ENCODE assay signal across 26 mouse cellular contexts in the genomic region with DNA sequence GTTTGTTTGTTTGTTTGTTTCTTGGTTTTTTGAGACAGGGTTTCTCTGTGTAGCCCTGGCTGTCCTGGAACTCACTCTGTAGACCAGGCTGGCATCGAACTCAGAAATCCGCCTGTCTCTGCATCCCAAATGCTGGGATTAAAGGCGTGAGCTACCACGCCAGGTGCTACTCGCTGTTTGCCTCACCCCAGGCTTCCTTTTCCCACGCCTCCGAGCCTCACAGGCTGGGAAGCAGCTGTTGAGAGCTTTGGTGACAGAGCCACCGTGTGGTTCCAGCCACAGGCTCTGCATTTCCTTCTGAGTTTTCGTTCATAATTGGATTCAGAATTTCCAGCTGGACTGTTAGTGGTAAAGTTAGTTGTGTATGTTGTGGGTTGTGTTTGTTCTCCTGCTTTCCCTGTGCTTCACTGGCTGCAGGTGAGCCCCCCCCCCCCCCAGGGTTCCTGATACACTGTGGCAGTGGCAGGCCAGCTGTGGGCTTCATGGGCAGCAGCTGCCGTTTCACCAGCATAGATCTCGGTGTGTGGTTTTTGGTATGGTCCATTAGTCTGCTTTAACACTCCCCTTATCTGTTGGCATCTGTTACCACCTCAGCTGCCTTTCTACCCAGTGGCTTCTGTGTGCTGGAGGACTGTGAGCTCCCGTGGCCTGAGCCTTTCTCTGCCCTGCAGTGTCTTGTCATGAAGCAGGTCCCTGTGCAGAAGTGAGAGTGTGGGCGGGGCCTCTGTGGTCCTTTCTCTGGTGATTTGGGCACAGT. TPM values are rescaled to one million over a fixed set of nuclear protein-coding genes. Genes with fewer than 3 reads are reported as not detected.
A peak's percentile ranks its signal among the peaks of the same experiment; 100 is the strongest.
DNase-seq lines count a peak whose midpoint lies in the region; ATAC-seq and TF ChIP-seq lines count a peak whose summit lies in the region.
"Had no signal": no experiment of that assay in that cellular context is flagged by ENCODE, and none has a peak within 500 bp of the region (broad histone marks: within the 10 kb centered on the region; RNA-seq: fewer than 3 reads in every experiment).

No protein-coding gene starts in this region.

- no peaks in the 10 kb centered on the region for H3K27me3 ChIP-seq in embryonic facial prominence, embryonic 14.5 days (replicated peaks; ENCODE audit: control insufficient read depth, insufficient read depth, low read length)
- no peaks in the 10 kb centered on the region for H3K27me3 ChIP-seq in embryonic facial prominence, embryonic 10.5 days (replicated peaks; ENCODE audit: low read depth, poor library complexity, severe bottlenecking)
- no peaks in the 10 kb centered on the region for H3K27me3 ChIP-seq in G1E (ENCODE audit: insufficient read depth, low read length)
- no peaks in the 10 kb centered on the region for H3K27me3 ChIP-seq in midbrain, embryonic 13.5 days
- H3K27me3 ChIP-seq: embryonic facial prominence, embryonic 15.5 days; forebrain, embryonic 15.5 days; heart, embryonic 13.5 days had no signal

- WGBS in embryonic facial prominence, embryonic 14.5 days: 81% methylated on average over 13 of the region's 13 CpGs
- WGBS in embryonic facial prominence, embryonic 10.5 days: 89% methylated on average over 13 of the region's 13 CpGs
- 88% methylated on average over 13 of the region's 13 CpGs for WGBS in midbrain, embryonic 13.5 days

- H3K4me1 ChIP-seq in embryonic facial prominence, embryonic 14.5 days (ENCODE audit: control insufficient read depth, insufficient read depth, low read length): peaks cover 2% of the 10 kb centered on the region
- H3K4me1 ChIP-seq in embryonic facial prominence, embryonic 10.5 days: peaks cover 5% of the 10 kb centered on the region
- peaks cover 70% of the 10 kb centered on the region for H3K4me1 ChIP-seq in G1E (ENCODE audit: insufficient read depth, low read depth, low read length)
- peaks cover 5% of the 10 kb centered on the region for H3K4me1 ChIP-seq in midbrain, embryonic 13.5 days (replicated peaks)

- H3K9me3 ChIP-seq in embryonic facial prominence, embryonic 14.5 days (ENCODE audit: control insufficient read depth, low read length): no peaks in the 10 kb centered on the region
- no peaks in the 10 kb centered on the region for H3K9me3 ChIP-seq in embryonic facial prominence, embryonic 10.5 days
- no peaks in the 10 kb centered on the region for H3K9me3 ChIP-seq in G1E (replicated peaks)
- H3K9me3 ChIP-seq in midbrain, embryonic 13.5 days: no peaks in the 10 kb centered on the region
- H3K9me3 ChIP-seq: embryonic facial prominence, embryonic 15.5 days; forebrain, embryonic 15.5 days; heart, embryonic 10.5 days; heart, embryonic 13.5 days had no signal

- no peak overlapping the region for H3K9ac ChIP-seq in embryonic facial prominence, embryonic 14.5 days (ENCODE audit: low read depth, low read length)
- H3K9ac ChIP-seq in midbrain, embryonic 13.5 days (replicated peaks): no peak overlapping the region
- H3K9ac ChIP-seq: embryonic facial prominence, embryonic 15.5 days; forebrain, embryonic 15.5 days; heart, embryonic 13.5 days; hindbrain, embryonic 14.5 days had no signal

- peaks cover 60% of the 10 kb centered on the region for H3K36me3 ChIP-seq in embryonic facial prominence, embryonic 14.5 days (ENCODE audit: control insufficient read depth, insufficient read depth, low read length)
- peaks cover 85% of the 10 kb centered on the region for H3K36me3 ChIP-seq in embryonic facial prominence, embryonic 10.5 days (replicated peaks)
- peaks cover 97% of the 10 kb centered on the region for H3K36me3 ChIP-seq in G1E (replicated peaks)
- peaks cover 66% of the 10 kb centered on the region for H3K36me3 ChIP-seq in midbrain, embryonic 13.5 days

- H3K4me2 ChIP-seq in embryonic facial prominence, embryonic 14.5 days (ENCODE audit: low read depth, low read length): no peak overlapping the region
- no peak overlapping the region for H3K4me2 ChIP-seq in midbrain, embryonic 13.5 days (replicated peaks)
- H3K4me2 ChIP-seq: embryonic facial prominence, embryonic 15.5 days; forebrain, embryonic 15.5 days; heart, embryonic 13.5 days; hindbrain, embryonic 14.5 days had no signal

- H3K4me3 ChIP-seq in embryonic facial prominence, embryonic 14.5 days (ENCODE audit: low read depth, low read length): no peak overlapping the region
- H3K4me3 ChIP-seq in embryonic facial prominence, embryonic 10.5 days: no peak overlapping the region
- peak overlapping the region; percentile 36; the same call in 1 of the 2 replicates for H3K4me3 ChIP-seq in G1E (ENCODE audit: low read depth, low read length)
- no peak overlapping the region for H3K4me3 ChIP-seq in midbrain, embryonic 13.5 days (replicated peaks)
- H3K4me3 ChIP-seq in gastrocnemius, adult 2 months: no peak overlapping the region
- H3K4me3 ChIP-seq: embryonic facial prominence, embryonic 15.5 days; forebrain, embryonic 15.5 days; heart, adult 2 months; heart, embryonic 10.5 days; heart, embryonic 13.5 days had no signal

- H3K27ac ChIP-seq in embryonic facial prominence, embryonic 14.5 days (replicated peaks; ENCODE audit: low read depth, low read length): no peak overlapping the region
- H3K27ac ChIP-seq in embryonic facial prominence, embryonic 10.5 days (replicated peaks): no peak overlapping the region
- H3K27ac ChIP-seq in midbrain, embryonic 13.5 days: no peak overlapping the region
- H3K27ac ChIP-seq in gastrocnemius, adult 2 months: no peak overlapping the region
- H3K27ac ChIP-seq: embryonic facial prominence, embryonic 15.5 days; forebrain, embryonic 15.5 days; heart, adult 2 months; heart, embryonic 10.5 days; heart, embryonic 13.5 days; hindbrain, embryonic 14.5 days; hindbrain, postnatal 0 days had no signal

- ATAC-seq in embryonic facial prominence, embryonic 14.5 days (ENCODE audit: low read depth): no peak
- ATAC-seq in G1E (ENCODE audit: extremely low read depth, insufficient number of reproducible peaks, low FRiP score, poor library complexity, severe bottlenecking): peak; percentile 77
- 0 out of 2 replicates have a peak, but pooled peaks have one; percentile 6 for ATAC-seq in granulocyte monocyte progenitor cell, adult 5-6 weeks (replicated peaks; ENCODE audit: poor library complexity, severe bottlenecking)
- peak; percentile 68 for ATAC-seq in megakaryocyte-erythroid progenitor cell, adult 5-6 weeks (replicated peaks; ENCODE audit: low FRiP score, low TSS enrichment, poor library complexity, severe bottlenecking)
- ATAC-seq in midbrain, embryonic 13.5 days: no peak
- ATAC-seq: forebrain, embryonic 15.5 days; hindbrain, postnatal 0 days; inflammation-experienced regulatory T-cells, adult 6 months; intestine, embryonic 16.5 days had no signal

- intact Hi-C loops in gastrocnemius, adult 2 months (cut with DNase I): no loop called here

- no peak for TF ChIP-seq CTCF in G1E (IDR thresholded peaks at IDR 0.05; ENCODE audit: low read depth, low read length)
- TF ChIP-seq CTCF in gastrocnemius, adult 2 months (IDR thresholded peaks at IDR 0.05): no peak

- peak; percentile 12 for DNase-seq in embryonic facial prominence, embryonic 14.5 days (ENCODE audit: low spot score)
- DNase-seq in embryonic facial prominence, embryonic 10.5 days (ENCODE audit: low spot score): no peak
- peak; percentile 49 for DNase-seq in G1E (ENCODE audit: low spot score)
- no peak for DNase-seq in urinary bladder, postnatal 25 days (ENCODE audit: low spot score)
- DNase-seq in gastrocnemius, adult 2 months: no peak
- DNase-seq: adrenal gland, adult 2 months; adrenal gland, postnatal 14 days; cerebellum, adult 18-20 months; cerebellum, adult 9-10 months; cerebellum, postnatal 14 days; gastrocnemius, postnatal 10 days; gastrocnemius, postnatal 36 days; heart, adult 2 months; heart, postnatal 14 days; heart, postnatal 4 days had no signal

RNA-seq across cellular contexts. Expression of a gene that starts 6.3 kb away (rescaled TPM):
- polyA plus RNA-seq in embryonic facial prominence, embryonic 14.5 days (2014; fragmentation: Nextera tagmentation; extraction: Ambion mirVana): 95.1 and 103 TPM in 2 replicates
- 106 and 114 TPM in 2 replicates for polyA plus RNA-seq in embryonic facial prominence, embryonic 10.5 days (2016; fragmentation: Nextera tagmentation; extraction: Ambion mirVana)
- total RNA-seq in G1E (2014; fragmentation: Nextera tagmentation) (63.0 and 78.6 TPM in 2 replicates), G1E (2017) (56.3 and 65.8 TPM in 2 replicates)
- 38.2 and 46.5 TPM in 2 replicates for polyA plus RNA-seq in G1E (2012)
- total RNA-seq in granulocyte monocyte progenitor cell, adult 5-6 weeks (2014; fragmentation: Nextera tagmentation): 69.3 and 72.1 TPM in 2 replicates
- total RNA-seq in granulocyte monocyte progenitor cell, adult 5-6 weeks (2017): 58.3 and 70.2 TPM in 2 replicates
- 27.5 and 63.2 TPM in 2 replicates for total RNA-seq in megakaryocyte-erythroid progenitor cell, adult 5-6 weeks (2014; fragmentation: Nextera tagmentation)
- total RNA-seq in megakaryocyte-erythroid progenitor cell, adult 5-6 weeks (2017): 35.5 and 46.5 TPM in 2 replicates
- polyA plus RNA-seq in midbrain, embryonic 13.5 days (2015; fragmentation: Nextera tagmentation; extraction: Ambion mirVana): 151 and 158 TPM in 2 replicates
- total RNA-seq in gastrocnemius, adult 2 months (2021): 10 to 100 TPM; 28.1 to 31.2 TPM

RNA-seq across cellular contexts. Expression of a gene that starts 25.1 kb away (rescaled TPM):
- 2.0 and 2.1 TPM in 2 replicates for polyA plus RNA-seq in embryonic facial prominence, embryonic 14.5 days (2014; fragmentation: Nextera tagmentation; extraction: Ambion mirVana)
- 1.4 and 2.5 TPM in 2 replicates for polyA plus RNA-seq in embryonic facial prominence, embryonic 10.5 days (2016; fragmentation: Nextera tagmentation; extraction: Ambion mirVana)
- total RNA-seq in G1E (2014; fragmentation: Nextera tagmentation) (not detected in 2 replicates), G1E (2017) (not detected in 2 replicates)
- polyA plus RNA-seq in G1E (2012): not detected in 2 replicates
- 3.5 and 4.6 TPM in 2 replicates for total RNA-seq in granulocyte monocyte progenitor cell, adult 5-6 weeks (2014; fragmentation: Nextera tagmentation)
- total RNA-seq in granulocyte monocyte progenitor cell, adult 5-6 weeks (2017): 0.69 and 4.8 TPM in 2 replicates
- 0.35 TPM in 1 of 2 replicates, not detected in the other for total RNA-seq in megakaryocyte-erythroid progenitor cell, adult 5-6 weeks (2014; fragmentation: Nextera tagmentation)
- not detected in 2 replicates for total RNA-seq in megakaryocyte-erythroid progenitor cell, adult 5-6 weeks (2017)
- 0.28 and 0.36 TPM in 2 replicates for polyA plus RNA-seq in midbrain, embryonic 13.5 days (2015; fragmentation: Nextera tagmentation; extraction: Ambion mirVana)
- 1 to 10 TPM; 1.3 to 2.5 TPM for total RNA-seq in gastrocnemius, adult 2 months (2021)

RNA-seq across cellular contexts. Expression of a gene that starts 46.9 kb away (rescaled TPM):
- polyA plus RNA-seq in embryonic facial prominence, embryonic 14.5 days (2014; fragmentation: Nextera tagmentation; extraction: Ambion mirVana): 22.5 and 23.6 TPM in 2 replicates
- polyA plus RNA-seq in embryonic facial prominence, embryonic 10.5 days (2016; fragmentation: Nextera tagmentation; extraction: Ambion mirVana): 17.9 and 18.6 TPM in 2 replicates
- total RNA-seq in G1E (2014; fragmentation: Nextera tagmentation): 25.7 and 31.8 TPM in 2 replicates
- total RNA-seq in G1E (2017): 47.4 and 57.9 TPM in 2 replicates
- polyA plus RNA-seq in G1E (2012): 34.7 and 53.4 TPM in 2 replicates
- 51.9 and 58.5 TPM in 2 replicates for total RNA-seq in granulocyte monocyte progenitor cell, adult 5-6 weeks (2014; fragmentation: Nextera tagmentation)
- 38.4 and 39.0 TPM in 2 replicates for total RNA-seq in granulocyte monocyte progenitor cell, adult 5-6 weeks (2017)
- 41.0 and 77.9 TPM in 2 replicates for total RNA-seq in megakaryocyte-erythroid progenitor cell, adult 5-6 weeks (2014; fragmentation: Nextera tagmentation)
- total RNA-seq in megakaryocyte-erythroid progenitor cell, adult 5-6 weeks (2017): 38.7 and 41.7 TPM in 2 replicates
- polyA plus RNA-seq in midbrain, embryonic 13.5 days (2015; fragmentation: Nextera tagmentation; extraction: Ambion mirVana): 21.0 and 23.8 TPM in 2 replicates
- total RNA-seq in gastrocnemius, adult 2 months (2021): 10 to 100 TPM; 13.8 to 19.4 TPM

RNA-seq across cellular contexts. Expression of a gene that starts 51.7 kb away (rescaled TPM):
- 35.9 and 36.9 TPM in 2 replicates for polyA plus RNA-seq in embryonic facial prominence, embryonic 14.5 days (2014; fragmentation: Nextera tagmentation; extraction: Ambion mirVana)
- 31.1 and 32.6 TPM in 2 replicates for polyA plus RNA-seq in embryonic facial prominence, embryonic 10.5 days (2016; fragmentation: Nextera tagmentation; extraction: Ambion mirVana)
- total RNA-seq in G1E (2014; fragmentation: Nextera tagmentation) (29.7 and 32.2 TPM in 2 replicates), G1E (2017) (43.6 and 45.2 TPM in 2 replicates)
- polyA plus RNA-seq in G1E (2012): 61.5 and 62.6 TPM in 2 replicates
- total RNA-seq in granulocyte monocyte progenitor cell, adult 5-6 weeks (2014; fragmentation: Nextera tagmentation): 33.8 and 43.3 TPM in 2 replicates
- total RNA-seq in granulocyte monocyte progenitor cell, adult 5-6 weeks (2017): 40.8 and 49.2 TPM in 2 replicates
- total RNA-seq in megakaryocyte-erythroid progenitor cell, adult 5-6 weeks (2014; fragmentation: Nextera tagmentation): 27.3 and 32.6 TPM in 2 replicates
- total RNA-seq in megakaryocyte-erythroid progenitor cell, adult 5-6 weeks (2017): 48.1 and 71.3 TPM in 2 replicates
- polyA plus RNA-seq in midbrain, embryonic 13.5 days (2015; fragmentation: Nextera tagmentation; extraction: Ambion mirVana): 46.1 and 46.7 TPM in 2 replicates
- 10 to 100 TPM; 15.5 to 19.9 TPM for total RNA-seq in gastrocnemius, adult 2 months (2021)

Comparison
In these comparisons a context has a peak if more than half of its experiments do, and no peak if none do; other contexts are left out.
1. DNase-seq: peak in embryonic facial prominence, embryonic 14.5 days (single experiment) and G1E (single experiment); none in embryonic facial prominence, embryonic 10.5 days (single experiment), urinary bladder, postnatal 25 days (single experiment) and gastrocnemius, adult 2 months (single experiment).
2. ATAC-seq: peak in G1E (single experiment), granulocyte monocyte progenitor cell, adult 5-6 weeks (single experiment) and megakaryocyte-erythroid progenitor cell, adult 5-6 weeks (single experiment); none in embryonic facial prominence, embryonic 14.5 days (single experiment) and midbrain, embryonic 13.5 days (single experiment).